Mouse (Mus musculus): ENCODE data around the gene Cd209b. TPM values are rescaled to one million over a fixed set of nuclear protein-coding genes. Genes with fewer than 3 reads are reported as not detected.

Gene Cd209b
- 2.4 TPM for polyA plus RNA-seq (2017; shearing (Covaris generic))

DNA sequence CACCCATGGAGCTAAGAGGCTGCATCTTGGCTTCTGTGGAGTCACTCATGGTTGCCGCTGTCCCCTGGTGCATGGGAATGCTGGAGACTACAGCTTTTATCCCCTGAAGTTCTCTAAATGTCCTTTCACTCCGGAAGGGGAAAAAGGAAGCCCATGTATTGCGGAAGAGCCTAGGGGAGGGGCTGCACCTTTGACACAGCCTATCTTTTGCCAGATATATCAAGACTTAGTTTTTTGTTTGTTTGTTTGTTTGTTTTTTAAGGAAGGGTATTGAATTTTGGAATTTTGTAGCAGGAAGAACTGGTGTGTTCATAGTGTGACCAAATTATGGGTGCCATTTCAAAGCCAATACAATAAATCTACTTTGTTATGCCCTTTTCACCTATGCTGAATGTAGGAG is at the start of gene Cd209b:
Cd209b (minus strand) TSS at position 101 of the 400 bp plus-strand sequence.

DNA sequence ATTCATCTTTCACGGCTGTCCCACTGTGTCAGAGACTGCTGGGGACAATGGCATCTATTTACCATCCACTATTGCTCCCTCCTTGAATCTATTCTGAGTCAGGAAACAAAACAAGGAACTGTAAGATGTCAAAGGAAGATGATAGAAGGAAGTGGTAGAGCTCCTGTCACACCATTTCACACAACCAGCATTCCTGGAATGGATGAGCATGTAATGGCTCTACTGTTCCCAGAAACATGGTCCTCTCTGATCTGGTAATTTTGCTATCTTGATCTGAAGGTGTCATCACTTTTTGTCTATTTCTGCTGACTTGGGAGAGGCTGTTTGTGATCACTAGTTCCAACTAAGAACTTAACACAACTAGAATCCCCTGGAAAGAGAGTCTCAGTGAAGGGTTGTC is 28.0 kb upstream of the Cd209b start, which contains the start of gene Cd209c:
Cd209c (minus strand) TSS at position 101 of the 400 bp plus-strand sequence.

DNA sequence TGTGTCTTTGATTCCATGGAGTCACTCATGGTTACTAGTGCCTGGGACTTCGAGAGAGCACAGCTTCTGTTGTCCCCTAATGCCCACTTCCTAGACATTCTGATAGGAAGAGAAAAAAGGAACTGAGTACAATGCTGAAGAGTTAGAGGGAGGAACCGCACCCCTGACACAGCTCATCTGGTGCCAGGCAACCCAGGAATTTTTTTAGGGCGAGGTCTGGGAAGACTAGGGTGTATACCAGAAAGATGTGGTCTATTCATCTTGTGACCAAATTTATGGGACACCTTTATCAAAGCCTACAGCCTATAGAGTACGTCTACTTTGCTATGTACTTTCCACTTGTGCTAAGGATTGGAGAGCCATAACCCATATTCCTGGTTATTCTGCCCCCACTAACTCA is 48.2 kb downstream of the Cd209b start, which contains the start of gene Cd209d:
Cd209d (minus strand) TSS at position 101 of the 400 bp plus-strand sequence.

Other genes with a start within 250 kb of the Cd209b start
- gene Fcer2a, start 232.7 kb downstream of the Cd209b start, polyA plus RNA-seq (2017; shearing (Covaris generic)): 1.1 TPM
- not detected for gene Clec4g, start 206.2 kb downstream of the Cd209b start, polyA plus RNA-seq (2017; shearing (Covaris generic))
- gene Cd209a, start 177.9 kb downstream of the Cd209b start, polyA plus RNA-seq (2017; shearing (Covaris generic)): 0.42 TPM
- gene Cd209e, start 72.5 kb downstream of the Cd209b start, polyA plus RNA-seq (2017; shearing (Covaris generic)): 0.10 TPM
- not detected for gene Cd209d, start 48.3 kb downstream of the Cd209b start, polyA plus RNA-seq (2017; shearing (Covaris generic))
- gene Cd209c, start 27.9 kb upstream of the Cd209b start, polyA plus RNA-seq (2017; shearing (Covaris generic)): 0.44 TPM
- gene Cd209f, start 179.0 kb upstream of the Cd209b start, polyA plus RNA-seq (2017; shearing (Covaris generic)): not detected
- 0.05 TPM for gene Cd209g, start 207.3 kb upstream of the Cd209b start, polyA plus RNA-seq (2017; shearing (Covaris generic))
- 18.2 TPM for gene Evi5l, start 239.7 kb upstream of the Cd209b start, polyA plus RNA-seq (2017; shearing (Covaris generic))

Data from CD4-positive, CD25-positive, alpha-beta regulatory T cell (primary cell).